Mouse (Mus musculus) heart, embryonic 10.5 days (tissue): ENCODE measurements around the gene Zdhhc4. TPM values are rescaled to one million over a fixed set of nuclear protein-coding genes. Genes with fewer than 3 reads are reported as not detected.

Experiments
- DNase-seq: peaks from one replicate; pipeline ENCODE4 v3.0.0-alpha.2; 2017; ENCODE audit warnings: low spot score
- H3K27ac ChIP-seq: fragments of 300-500 bp; sonication (generic); 2 replicates; pipeline ENCODE4 v1.5.1; 2016; ENCODE audit warnings: mild to moderate bottlenecking
- H3K27me3 ChIP-seq: fragments of 300-500 bp; sonication (generic); 2 replicates; pipeline ENCODE4 v1.6.1; 2016; ENCODE audit warnings: mild to moderate bottlenecking; ENCODE audit not compliant: poor library complexity, insufficient read depth, severe bottlenecking
- H3K36me3 ChIP-seq: fragments of 300-500 bp; sonication (generic); 2 replicates; pipeline ENCODE4 v1.6.1; 2016; ENCODE audit warnings: mild to moderate bottlenecking, moderate library complexity
- H3K4me1 ChIP-seq: fragments of 300-500 bp; sonication (generic); 2 replicates; pipeline ENCODE4 v1.6.1; 2016; ENCODE audit warnings: mild to moderate bottlenecking
- H3K4me3 ChIP-seq: fragments of 300-500 bp; sonication (generic); 2 replicates; pipeline ENCODE4 v1.5.1; 2016; ENCODE audit warnings: mild to moderate bottlenecking, moderate library complexity
- H3K9me3 ChIP-seq: fragments of 300-500 bp; sonication (generic); 2 replicates; pipeline ENCODE4 v1.6.1; 2016; ENCODE audit warnings: mild to moderate bottlenecking, moderate library complexity
- WGBS: fragments of 180-500 bp; shearing (Covaris S2); methylation state at CpG from one replicate; pipeline ENCODE4 v1.1.7; 2016; 5-methylcytosine and 5-hydroxymethylcytosine counted together
- polyA plus RNA-seq: library from polyadenylated mRNA; unstranded; fragments of >200 nt; fragmentation: Nextera tagmentation; extraction: Ambion mirVana; gene quantifications from 2 replicates; pipeline ENCODE4 v1.2.1, GENCODE M21; 2016

Zdhhc4 gene
- polyA plus RNA-seq, 1 experiment from 2014 or later: 58.6 TPM

GRCm38 (mm10) chr5:143292879-143293278 lies 36.2 kb downstream of the Zdhhc4 start:
- Histone ChIP-seq H3K27ac (peak overlapping the region; percentile 48; the same call in 1 of the 2 replicates), H3K4me1 (peaks cover 32% of the 10 kb centered on the region), H3K36me3 (no peaks in the 10 kb centered on the region), H3K27me3 (peaks cover 75% of the 10 kb centered on the region), H3K9me3 (no peaks in the 10 kb centered on the region), H3K4me3 (peak overlapping the region; percentile 63)
- under 1% methylated on average over 19 of the region's 19 CpGs for WGBS
- DNase-seq: no peak

- no peak for DNase-seq
- H3K27ac ChIP-seq: no peak overlapping the region
- peaks cover 32% of the 10 kb centered on the region for H3K4me1 ChIP-seq
- H3K27me3 ChIP-seq: peaks cover 100% of the 10 kb centered on the region
- 73% methylated on average over 9 of the region's 9 CpGs for WGBS
- H3K9me3 ChIP-seq: no peaks in the 10 kb centered on the region
- H3K36me3 ChIP-seq: no peaks in the 10 kb centered on the region
- peak overlapping the region; percentile 19; the same call in 1 of the 2 replicates for H3K4me3 ChIP-seq
Measured at GRCm38 (mm10) chr5:143289299-143289698, 39.8 kb downstream of the Zdhhc4 start.

GRCm38 (mm10) chr5:143288378-143288911 lies 40.6 kb downstream of the Zdhhc4 start:
- 17% methylated on average over 9 of the region's 9 CpGs for WGBS
- H3K36me3 ChIP-seq: no peaks in the 10 kb centered on the region
- peak overlapping the region; percentile 57 for H3K4me3 ChIP-seq
- peaks cover 96% of the 10 kb centered on the region for H3K27me3 ChIP-seq
- no peak for DNase-seq
- peaks cover 26% of the 10 kb centered on the region for H3K4me1 ChIP-seq
- no peak overlapping the region for H3K27ac ChIP-seq
- H3K9me3 ChIP-seq: no peaks in the 10 kb centered on the region

GRCm38 (mm10) chr5:143287774-143288328 lies 41.2 kb downstream of the Zdhhc4 start:
- H3K36me3 ChIP-seq: no peaks in the 10 kb centered on the region
- DNase-seq: no peak
- WGBS: 2% methylated on average over 48 of the region's 48 CpGs

GRCm38 (mm10) chr5:143284762-143285161 lies 44.3 kb downstream of the Zdhhc4 start:
- Histone ChIP-seq H3K27me3 (peaks cover 88% of the 10 kb centered on the region), H3K4me3 (no peak overlapping the region), H3K9me3 (no peaks in the 10 kb centered on the region), H3K27ac (no peak overlapping the region), H3K4me1 (peaks cover 16% of the 10 kb centered on the region), H3K36me3 (no peaks in the 10 kb centered on the region)
- DNase-seq: no peak
- WGBS: 47% methylated on average over 6 of the region's 6 CpGs

More at GRCm38 (mm10) chr5:143287774-143288328, 41.2 kb downstream of the Zdhhc4 start:
- Histone ChIP-seq H3K27ac (no peak overlapping the region), H3K27me3 (peaks cover 96% of the 10 kb centered on the region), H3K9me3 (no peaks in the 10 kb centered on the region), H3K4me3 (peak overlapping the region; percentile 57), H3K4me1 (peaks cover 20% of the 10 kb centered on the region)

- H3K9me3 ChIP-seq: no peaks in the 10 kb centered on the region
- H3K4me3 ChIP-seq: no peak overlapping the region
- no peak overlapping the region for H3K27ac ChIP-seq
- no peak for DNase-seq
- H3K4me1 ChIP-seq: no peaks in the 10 kb centered on the region
- 47% methylated on average over 10 of the region's 10 CpGs for WGBS
- peaks cover 81% of the 10 kb centered on the region for H3K27me3 ChIP-seq
- H3K36me3 ChIP-seq: no peaks in the 10 kb centered on the region
Measured at GRCm38 (mm10) chr5:143279247-143279646, 49.8 kb downstream of the Zdhhc4 start.

- H3K4me1 ChIP-seq: peaks cover 5% of the 10 kb centered on the region; the same call in 1 of the 2 replicates
- H3K36me3 ChIP-seq: no peaks in the 10 kb centered on the region
- no peak overlapping the region for H3K4me3 ChIP-seq
- 53% methylated on average over 5 of the region's 5 CpGs for WGBS
- DNase-seq: no peak
- H3K27me3 ChIP-seq: peaks cover 66% of the 10 kb centered on the region
- no peaks in the 10 kb centered on the region for H3K9me3 ChIP-seq
- no peak overlapping the region for H3K27ac ChIP-seq
Measured at GRCm38 (mm10) chr5:143275761-143276160, 53.3 kb downstream of the Zdhhc4 start.

- no peak for DNase-seq
- no peaks in the 10 kb centered on the region for H3K9me3 ChIP-seq
- H3K4me3 ChIP-seq: no peak overlapping the region
- H3K4me1 ChIP-seq: peaks cover 23% of the 10 kb centered on the region
- no peak overlapping the region for H3K27ac ChIP-seq
- peaks cover 41% of the 10 kb centered on the region for H3K27me3 ChIP-seq
- 84% methylated on average over 16 of the region's 16 CpGs for whole genome bisulfite sequencing
- H3K36me3 ChIP-seq: no peaks in the 10 kb centered on the region
Measured at GRCm38 (mm10) chr5:143272540-143273330, 56.3 kb downstream of the Zdhhc4 start.

GRCm38 (mm10) chr5:143272108-143272507 lies 56.9 kb downstream of the Zdhhc4 start:
- H3K4me3 ChIP-seq: no peak overlapping the region
- H3K27ac ChIP-seq: no peak overlapping the region
- no peaks in the 10 kb centered on the region for H3K9me3 ChIP-seq
- no peak for DNase-seq
- no peaks in the 10 kb centered on the region for H3K36me3 ChIP-seq
- H3K4me1 ChIP-seq: peaks cover 23% of the 10 kb centered on the region
- H3K27me3 ChIP-seq: peaks cover 35% of the 10 kb centered on the region
- 77% methylated on average over 3 of the region's 3 CpGs for WGBS

GRCm38 (mm10) chr5:143271642-143272041 lies 57.4 kb downstream of the Zdhhc4 start:
- Histone ChIP-seq H3K9me3 (no peaks in the 10 kb centered on the region), H3K36me3 (no peaks in the 10 kb centered on the region), H3K4me3 (no peak overlapping the region), H3K27me3 (peaks cover 30% of the 10 kb centered on the region; the same call in 1 of the 2 replicates), H3K27ac (no peak overlapping the region), H3K4me1 (peaks cover 23% of the 10 kb centered on the region)
- DNase-seq: no peak
- WGBS: 71% methylated on average over 6 of the region's 6 CpGs

GRCm38 (mm10) chr5:143270151-143270519 lies 58.9 kb downstream of the Zdhhc4 start:
- Histone ChIP-seq H3K27ac (peak overlapping the region; percentile 97), H3K4me3 (peak overlapping the region; percentile 97), H3K27me3 (peaks cover 17% of the 10 kb centered on the region; the same call in 1 of the 2 replicates), H3K9me3 (no peaks in the 10 kb centered on the region), H3K4me1 (peaks cover 23% of the 10 kb centered on the region), H3K36me3 (no peaks in the 10 kb centered on the region)
- 5% methylated on average over 12 of the region's 12 CpGs for WGBS
- no peak for DNase-seq

GRCm38 (mm10) chr5:143269363-143270150 lies 59.5 kb downstream of the Zdhhc4 start, which contains the start of gene Zfp316:
TSS of gene Zfp316 (minus strand) at chr5:143270022.
- Histone ChIP-seq H3K27ac (peak within 1 kb of the TSS; percentile 97), H3K9me3 (no peaks in the 10 kb centered on the region), H3K4me1 (peaks cover 23% of the 10 kb centered on the region), H3K4me3 (peak within 1 kb of the TSS; percentile 97), H3K36me3 (peaks cover 4% of the 10 kb centered on the region; the same call in 1 of the 2 replicates), H3K27me3 (peaks cover 11% of the 10 kb centered on the region; the same call in 1 of the 2 replicates)
- under 1% methylated on average over 79 of the region's 79 CpGs for WGBS
- peak; percentile 83 for DNase-seq
